Mouse (Mus musculus): Measurements from ENCODE around the gene Zp3r. TPM values are rescaled to one million over a fixed set of nuclear protein-coding genes. Genes with fewer than 3 reads are reported as not detected.

Gene Zp3r
- total and polyA plus RNA-seq, 3 experiments = 0.27 TPM; not detected in 2

- H3K27me3 ChIP-seq (ENCODE audit: insufficient read depth, low read length) = peaks cover 7% of the 10 kb centered on the region
- H3K9me3 ChIP-seq (replicated peaks) = no peaks in the 10 kb centered on the region
- H3K36me3 ChIP-seq (replicated peaks) = no peaks in the 10 kb centered on the region
- no peaks in the 10 kb centered on the region; the same call in 1 of the 2 replicates for H3K4me1 ChIP-seq (ENCODE audit: insufficient read depth, low read depth, low read length)
- ATAC-seq (ENCODE audit: extremely low read depth, insufficient number of reproducible peaks, low FRiP score, poor library complexity, severe bottlenecking) (no peak; the same call in 1 of the 2 replicates), DNase-seq (ENCODE audit: low spot score) (peak; percentile 11)
- TF ChIP-seq CTCF (IDR thresholded peaks at IDR 0.05; ENCODE audit: low read depth, low read length) (peak; percentile 93), POLR2AphosphoS5 (IDR thresholded peaks at IDR 0.05; ENCODE audit: insufficient replicate concordance, low read depth, low read length) (no peak)
- H3K4me3 ChIP-seq (ENCODE audit: low read depth, low read length) = no peak overlapping the region
Observed at GRCm38 (mm10) chr1:130633761-130634410, 4.5 kb upstream of the Zp3r start.

- Histone ChIP-seq H3K36me3 (replicated peaks) (no peaks in the 10 kb centered on the region), H3K27me3 (ENCODE audit: insufficient read depth, low read length) (peaks cover 9% of the 10 kb centered on the region), H3K4me1 (ENCODE audit: insufficient read depth, low read depth, low read length) (no peaks in the 10 kb centered on the region; the same call in 1 of the 2 replicates), H3K4me3 (ENCODE audit: low read depth, low read length) (no peak overlapping the region), H3K9me3 (replicated peaks) (no peaks in the 10 kb centered on the region)
- TF ChIP-seq GATA2 (IDR thresholded peaks at IDR 0.05; ENCODE audit: borderline replicate concordance, low read depth, low read length) (no peak), GATA1 (IDR thresholded peaks at IDR 0.05; ENCODE audit: borderline replicate concordance, low read length) (no peak), CTCF (IDR thresholded peaks at IDR 0.05; ENCODE audit: low read depth, low read length) (no peak), TAL1 (conservative IDR thresholded peaks at IDR 0.05; ENCODE audit: low read depth, low read length) (no peak), POLR2AphosphoS5 (IDR thresholded peaks at IDR 0.05; ENCODE audit: insufficient replicate concordance, low read depth, low read length) (no peak)
- no peak for DNase-seq (ENCODE audit: low spot score)
- no peak for ATAC-seq (ENCODE audit: extremely low read depth, insufficient number of reproducible peaks, low FRiP score, poor library complexity, severe bottlenecking)
Observed at GRCm38 (mm10) chr1:130633316-130633715, 3.9 kb upstream of the Zp3r start.

- Histone ChIP-seq H3K4me3 (ENCODE audit: low read depth, low read length) (no peak overlapping the region), H3K9me3 (replicated peaks) (no peaks in the 10 kb centered on the region), H3K4me1 (ENCODE audit: insufficient read depth, low read depth, low read length) (no peaks in the 10 kb centered on the region), H3K27me3 (ENCODE audit: insufficient read depth, low read length) (no peaks in the 10 kb centered on the region), H3K36me3 (replicated peaks) (no peaks in the 10 kb centered on the region)
- TF ChIP-seq POLR2AphosphoS5 (IDR thresholded peaks at IDR 0.05; ENCODE audit: insufficient replicate concordance, low read depth, low read length) (no peak), CTCF (IDR thresholded peaks at IDR 0.05; ENCODE audit: low read depth, low read length) (no peak), GATA2 (IDR thresholded peaks at IDR 0.05; ENCODE audit: borderline replicate concordance, low read depth, low read length) (no peak), GATA1 (IDR thresholded peaks at IDR 0.05; ENCODE audit: borderline replicate concordance, low read length) (no peak), TAL1 (conservative IDR thresholded peaks at IDR 0.05; ENCODE audit: low read depth, low read length) (no peak)
- DNase-seq (ENCODE audit: low spot score) (no peak), ATAC-seq (ENCODE audit: extremely low read depth, insufficient number of reproducible peaks, low FRiP score, poor library complexity, severe bottlenecking) (no peak)
Observed at GRCm38 (mm10) chr1:130596291-130596690, 33.1 kb downstream of the Zp3r start.

- Histone ChIP-seq H3K9me3 (replicated peaks) (no peaks in the 10 kb centered on the region), H3K4me1 (ENCODE audit: insufficient read depth, low read depth, low read length) (no peaks in the 10 kb centered on the region), H3K27me3 (ENCODE audit: insufficient read depth, low read length) (peaks cover 12% of the 10 kb centered on the region), H3K4me3 (ENCODE audit: low read depth, low read length) (no peak overlapping the region), H3K36me3 (replicated peaks) (no peaks in the 10 kb centered on the region)
- TF ChIP-seq TAL1 (conservative IDR thresholded peaks at IDR 0.05; ENCODE audit: low read depth, low read length) = no peak
- TF ChIP-seq CTCF (IDR thresholded peaks at IDR 0.05; ENCODE audit: low read depth, low read length) = no peak
- TF ChIP-seq GATA1 (IDR thresholded peaks at IDR 0.05; ENCODE audit: borderline replicate concordance, low read length) = no peak
- TF ChIP-seq POLR2AphosphoS5 (IDR thresholded peaks at IDR 0.05; ENCODE audit: insufficient replicate concordance, low read depth, low read length) = no peak
- no peak for TF ChIP-seq GATA2 (IDR thresholded peaks at IDR 0.05; ENCODE audit: borderline replicate concordance, low read depth, low read length)
- no peak for ATAC-seq (ENCODE audit: extremely low read depth, insufficient number of reproducible peaks, low FRiP score, poor library complexity, severe bottlenecking)
- no peak for DNase-seq (ENCODE audit: low spot score)
Observed at GRCm38 (mm10) chr1:130588659-130589058, 40.8 kb downstream of the Zp3r start.

GRCm38 (mm10) chr1:130576389-130576788 lies 53.0 kb downstream of the Zp3r start:
- Histone ChIP-seq H3K4me3 (ENCODE audit: low read depth, low read length) (no peak overlapping the region), H3K4me1 (ENCODE audit: insufficient read depth, low read depth, low read length) (peaks cover 3% of the 10 kb centered on the region; the same call in 1 of the 2 replicates), H3K36me3 (replicated peaks) (no peaks in the 10 kb centered on the region), H3K27me3 (ENCODE audit: insufficient read depth, low read length) (peaks cover 8% of the 10 kb centered on the region), H3K9me3 (replicated peaks) (no peaks in the 10 kb centered on the region)
- ATAC-seq (ENCODE audit: extremely low read depth, insufficient number of reproducible peaks, low FRiP score, poor library complexity, severe bottlenecking) (no peak), DNase-seq (ENCODE audit: low spot score) (no peak)
- no peak for TF ChIP-seq POLR2AphosphoS5 (IDR thresholded peaks at IDR 0.05; ENCODE audit: insufficient replicate concordance, low read depth, low read length)
- TF ChIP-seq TAL1 (conservative IDR thresholded peaks at IDR 0.05; ENCODE audit: low read depth, low read length) = no peak

GRCm38 (mm10) chr1:130575962-130576361 lies 53.5 kb downstream of the Zp3r start:
- Histone ChIP-seq H3K36me3 (replicated peaks) (no peaks in the 10 kb centered on the region), H3K4me3 (ENCODE audit: low read depth, low read length) (no peak overlapping the region), H3K27me3 (ENCODE audit: insufficient read depth, low read length) (peaks cover 9% of the 10 kb centered on the region), H3K9me3 (replicated peaks) (no peaks in the 10 kb centered on the region), H3K4me1 (ENCODE audit: insufficient read depth, low read depth, low read length) (peaks cover 3% of the 10 kb centered on the region; the same call in 1 of the 2 replicates)
- no peak for TF ChIP-seq POLR2AphosphoS5 (IDR thresholded peaks at IDR 0.05; ENCODE audit: insufficient replicate concordance, low read depth, low read length)
- TF ChIP-seq TAL1 (conservative IDR thresholded peaks at IDR 0.05; ENCODE audit: low read depth, low read length) = no peak
- no peak for TF ChIP-seq CTCF (IDR thresholded peaks at IDR 0.05; ENCODE audit: low read depth, low read length)
- TF ChIP-seq GATA2 (IDR thresholded peaks at IDR 0.05; ENCODE audit: borderline replicate concordance, low read depth, low read length) = no peak
- no peak for TF ChIP-seq GATA1 (IDR thresholded peaks at IDR 0.05; ENCODE audit: borderline replicate concordance, low read length)
- ATAC-seq (ENCODE audit: extremely low read depth, insufficient number of reproducible peaks, low FRiP score, poor library complexity, severe bottlenecking) = no peak
- peak; percentile 19 for DNase-seq (ENCODE audit: low spot score)
